Mouse (Mus musculus): Measurements from ENCODE around the gene Mctp2. TPM values are rescaled to one million over a fixed set of nuclear protein-coding genes. Genes with fewer than 3 reads are reported as not detected.

Mctp2 gene
- total RNA-seq (2015) (9.5 and 10.7 TPM in 2 replicates), total RNA-seq (2017) (7.0 and 8.5 TPM in 2 replicates)

GRCm38 (mm10) chr7:72306382-72306841, at the start of gene Mctp2:
TSS of gene Mctp2 (minus strand) at chr7:72306608.
- peak; percentile 83 for ATAC-seq (ENCODE audit: poor library complexity, severe bottlenecking)

GRCm38 (mm10) chr7:72345901-72346300, 39.5 kb upstream of the Mctp2 start:
- no peak for ATAC-seq (ENCODE audit: poor library complexity, severe bottlenecking)

- ATAC-seq (ENCODE audit: poor library complexity, severe bottlenecking), result 0 out of 2 replicates have a peak, but pooled peaks have one; percentile 53
Observed at GRCm38 (mm10) chr7:72343751-72344150, 37.3 kb upstream of the Mctp2 start.

- peak; percentile 90 for ATAC-seq (ENCODE audit: poor library complexity, severe bottlenecking)
Observed at GRCm38 (mm10) chr7:72342822-72343221, 36.4 kb upstream of the Mctp2 start.

GRCm38 (mm10) chr7:72325961-72326360, 19.6 kb upstream of the Mctp2 start:
- no peak for ATAC-seq (ENCODE audit: poor library complexity, severe bottlenecking)

- no peak for ATAC-seq (ENCODE audit: poor library complexity, severe bottlenecking)
Observed at GRCm38 (mm10) chr7:72320906-72321305, 14.5 kb upstream of the Mctp2 start.

GRCm38 (mm10) chr7:72320441-72320840, 14.0 kb upstream of the Mctp2 start:
- ATAC-seq (ENCODE audit: poor library complexity, severe bottlenecking), result no peak

GRCm38 (mm10) chr7:72314395-72315060, 8.1 kb upstream of the Mctp2 start:
- peak; percentile 78 for ATAC-seq (ENCODE audit: poor library complexity, severe bottlenecking)

- ATAC-seq (ENCODE audit: poor library complexity, severe bottlenecking), result no peak
Observed at GRCm38 (mm10) chr7:72313908-72314307, 7.5 kb upstream of the Mctp2 start.

- 0 out of 2 replicates have a peak, but pooled peaks have one; percentile 13 for ATAC-seq (ENCODE audit: poor library complexity, severe bottlenecking)
Observed at GRCm38 (mm10) chr7:72311582-72311981, 5.2 kb upstream of the Mctp2 start.

GRCm38 (mm10) chr7:72308078-72308477, 1.7 kb upstream of the Mctp2 start:
- ATAC-seq (ENCODE audit: poor library complexity, severe bottlenecking), result peak; percentile 59

- no peak for ATAC-seq (ENCODE audit: poor library complexity, severe bottlenecking)
Observed at GRCm38 (mm10) chr7:72306847-72307246, 439 bp upstream of the Mctp2 start.

GRCm38 (mm10) chr7:72305971-72306370, 437 bp downstream of the Mctp2 start:
- no peak for ATAC-seq (ENCODE audit: poor library complexity, severe bottlenecking)

- no peak for ATAC-seq (ENCODE audit: poor library complexity, severe bottlenecking)
Observed at GRCm38 (mm10) chr7:72301667-72302066, 4.7 kb downstream of the Mctp2 start.

- peak; percentile 88 for ATAC-seq (ENCODE audit: poor library complexity, severe bottlenecking)
Observed at GRCm38 (mm10) chr7:72299726-72300125, 6.7 kb downstream of the Mctp2 start.

GRCm38 (mm10) chr7:72297013-72297412, 9.4 kb downstream of the Mctp2 start:
- ATAC-seq (ENCODE audit: poor library complexity, severe bottlenecking), result peak; percentile 49

- ATAC-seq (ENCODE audit: poor library complexity, severe bottlenecking), result no peak
Observed at GRCm38 (mm10) chr7:72296171-72296570, 10.2 kb downstream of the Mctp2 start.

GRCm38 (mm10) chr7:72294886-72295285, 11.5 kb downstream of the Mctp2 start:
- ATAC-seq (ENCODE audit: poor library complexity, severe bottlenecking), result no peak

- ATAC-seq (ENCODE audit: poor library complexity, severe bottlenecking), result no peak
Observed at GRCm38 (mm10) chr7:72293784-72294538, 12.4 kb downstream of the Mctp2 start.

- no peak for ATAC-seq (ENCODE audit: poor library complexity, severe bottlenecking)
Observed at GRCm38 (mm10) chr7:72292232-72292913, 14.0 kb downstream of the Mctp2 start.

GRCm38 (mm10) chr7:72280721-72281120, 25.7 kb downstream of the Mctp2 start:
- ATAC-seq (ENCODE audit: poor library complexity, severe bottlenecking), result peak; percentile 75
